Mouse (Mus musculus) lung, adult 2 months (tissue): Measurements from ENCODE around the gene Ppfia3. TPM values are rescaled to one million over a fixed set of nuclear protein-coding genes. Genes with fewer than 3 reads are reported as not detected.
A peak's percentile ranks its signal among the peaks of the same experiment; 100 is the strongest.

Source experiments
- DNase-seq: peaks from one replicate; pipeline ENCODE4 v3.0.0; 2022
- H3K4me1 ChIP-seq: fragments of 200-500 bp; 2 replicates; pipeline ENCODE4 v1.6.1; 2011; ENCODE audit warnings: low read length; ENCODE audit not compliant: control insufficient read depth, insufficient read depth
- H3K4me3 ChIP-seq: fragments of 200-500 bp; replicated peaks from 2 replicates; pipeline ENCODE3; 2011; ENCODE audit warnings: low read depth, mild to moderate bottlenecking, control low read depth, low read length; ENCODE audit errors: extremely low read depth
- CTCF ChIP-seq: fragments of 200-500 bp; IDR thresholded peaks from 2 replicates; pipeline ENCODE4 v1.5.1; 2011; ENCODE audit warnings: mild to moderate bottlenecking, low read length, control low read depth; ENCODE audit not compliant: insufficient read depth
- POLR2A ChIP-seq: fragments of 200-500 bp; IDR thresholded peaks from 2 replicates; pipeline ENCODE4 v1.6.1; 2011; ENCODE audit warnings: low read depth, mild to moderate bottlenecking, control low read depth, low read length, borderline replicate concordance; ENCODE audit errors: extremely low read depth
- WGBS: fragments of 180-500 bp; shearing (Covaris S2); methylation state at CpG from one replicate; pipeline ENCODE4 v1.1.7; 2018; 5-methylcytosine and 5-hydroxymethylcytosine counted together
- polyA plus RNA-seq: library from polyadenylated mRNA; depleted of rRNA; stranded (reverse); fragments of >200 nt; gene quantifications from 2 replicates; pipeline ENCODE4 v1.2.3, GENCODE M21; 2012

Ppfia3 gene
- polyA plus RNA-seq, 1 experiment, result 3.7 TPM

DNA sequence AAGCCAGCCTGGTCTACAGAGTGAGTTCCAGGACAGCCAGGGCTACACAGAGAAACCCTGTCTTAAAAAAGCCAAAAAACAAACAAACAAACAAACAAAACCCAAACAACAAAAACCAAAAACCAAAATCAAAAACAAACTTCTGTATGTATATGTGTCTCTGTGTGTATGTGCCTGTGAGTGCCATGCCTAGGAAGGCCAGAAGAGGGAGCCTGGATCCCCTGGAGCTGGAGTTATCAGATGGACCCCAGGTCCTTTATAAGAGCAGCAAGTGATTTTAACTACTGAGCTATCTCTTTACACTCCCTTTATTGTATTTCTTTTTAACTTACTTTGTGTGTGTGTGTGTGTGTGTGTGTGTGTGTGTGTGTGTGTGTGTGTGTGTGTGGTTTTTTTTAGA lies 41.0 kb downstream of the Ppfia3 start:
- Histone ChIP-seq H3K4me1 (no peaks in the 10 kb centered on the region), H3K4me3 (no peak overlapping the region)
- no peak for TF ChIP-seq POLR2A
- TF ChIP-seq CTCF, result peak; percentile 11; the same call in 1 of the 2 replicates
- DNase-seq, result no peak

DNA sequence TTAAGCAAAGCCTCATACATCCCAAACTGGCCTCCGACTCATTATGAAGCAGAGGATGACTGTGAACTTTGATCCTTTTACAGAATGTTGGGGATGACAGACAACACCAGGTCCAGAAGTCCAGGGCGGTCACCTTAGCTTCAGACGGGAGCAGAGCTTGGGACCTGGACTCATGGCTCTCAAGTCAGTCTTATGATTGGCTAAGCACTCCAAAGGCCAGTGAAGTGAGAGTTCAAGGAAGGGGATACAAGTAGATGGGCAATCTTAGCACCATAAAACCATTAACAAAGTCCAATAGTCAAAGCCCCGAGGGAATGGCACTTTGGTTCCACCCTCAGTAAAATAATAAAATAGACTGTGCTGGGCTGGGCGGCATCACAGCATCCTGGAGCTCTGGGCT lies 43.8 kb downstream of the Ppfia3 start:
- DNase-seq, result no peak
- H3K4me1 ChIP-seq, result no peaks in the 10 kb centered on the region
- no peak for TF ChIP-seq CTCF
- TF ChIP-seq POLR2A, result no peak
- 93% methylated on average over 5 of the region's 5 CpGs for WGBS
- no peak overlapping the region for H3K4me3 ChIP-seq

DNA sequence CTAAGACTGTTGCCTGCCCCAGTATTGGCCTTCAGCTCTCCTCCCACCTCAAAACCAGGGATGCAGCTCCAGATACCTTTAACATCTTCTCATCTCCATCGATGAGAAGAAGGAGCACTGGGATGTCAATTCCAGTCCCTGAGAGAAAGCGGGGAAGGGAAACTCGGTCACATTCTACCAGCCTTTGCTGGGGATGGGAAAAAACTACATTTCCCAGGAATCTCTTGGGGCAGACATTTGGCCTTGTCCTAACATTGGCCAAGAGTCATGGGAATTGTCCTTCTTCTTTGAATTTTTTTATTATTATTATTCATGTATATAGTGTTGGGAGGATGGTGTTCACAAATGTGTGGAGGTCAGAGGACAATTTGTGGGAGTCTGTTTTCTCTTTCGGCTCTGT lies 44.6 kb downstream of the Ppfia3 start:
- WGBS, result 90% methylated on average over 4 of the region's 4 CpGs
- TF ChIP-seq POLR2A (no peak), CTCF (no peak)
- no peak for DNase-seq
- Histone ChIP-seq H3K4me1 (no peaks in the 10 kb centered on the region), H3K4me3 (no peak overlapping the region)

DNA sequence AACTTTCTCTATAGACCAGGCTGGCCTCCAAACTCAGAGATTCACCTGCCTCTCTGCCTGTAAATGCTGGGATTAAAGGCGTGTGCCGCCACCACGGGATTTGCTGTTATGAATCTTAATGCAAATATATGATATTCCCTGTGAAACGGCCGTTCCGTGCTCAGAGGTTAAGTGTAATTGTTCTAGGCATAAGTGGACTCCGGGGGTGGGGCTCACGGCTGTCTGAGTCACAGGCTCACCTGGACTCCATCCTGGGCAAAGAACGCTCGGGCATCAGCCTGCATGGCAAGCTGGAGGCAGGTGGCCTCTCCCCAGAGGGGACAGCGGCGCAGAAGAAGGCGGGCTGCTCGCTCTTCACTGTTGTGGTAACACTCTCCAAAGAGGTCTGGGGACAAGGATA lies 50.3 kb downstream of the Ppfia3 start:
- no peak for TF ChIP-seq POLR2A
- TF ChIP-seq CTCF, result no peak
- Histone ChIP-seq H3K4me3 (no peak overlapping the region), H3K4me1 (no peaks in the 10 kb centered on the region)
- no peak for DNase-seq
- 77% methylated on average over 14 of the region's 14 CpGs for WGBS

DNA sequence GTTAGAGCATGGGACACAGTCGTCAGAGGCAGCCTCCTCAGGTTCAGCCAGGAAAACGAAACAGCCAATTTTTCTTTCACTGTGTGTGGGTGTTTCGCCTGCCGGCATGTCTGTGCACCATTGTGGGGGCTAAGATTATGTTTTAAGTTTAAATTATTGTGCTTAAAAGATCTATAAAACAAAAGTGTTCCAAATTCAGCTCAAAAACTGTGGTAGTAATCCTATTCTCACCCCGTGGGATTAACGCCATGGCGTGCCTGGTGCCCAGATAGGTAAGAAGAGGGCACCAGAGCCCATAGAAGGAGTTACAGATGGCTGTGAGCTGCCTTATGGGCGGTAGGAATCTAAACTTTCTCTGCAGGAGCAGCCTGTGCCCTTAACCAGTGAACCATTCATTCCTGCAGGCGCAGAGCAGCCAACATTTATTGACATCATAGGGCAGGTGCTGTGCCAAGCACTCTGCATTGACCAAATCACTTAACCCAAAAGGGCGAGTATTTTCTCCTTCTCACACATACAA lies 51.6 kb downstream of the Ppfia3 start:
- TF ChIP-seq CTCF (no peak), POLR2A (no peak)
- WGBS, result 82% methylated on average over 10 of the region's 10 CpGs
- no peak overlapping the region for H3K4me3 ChIP-seq
- DNase-seq, result no peak
- H3K4me1 ChIP-seq, result no peaks in the 10 kb centered on the region

DNA sequence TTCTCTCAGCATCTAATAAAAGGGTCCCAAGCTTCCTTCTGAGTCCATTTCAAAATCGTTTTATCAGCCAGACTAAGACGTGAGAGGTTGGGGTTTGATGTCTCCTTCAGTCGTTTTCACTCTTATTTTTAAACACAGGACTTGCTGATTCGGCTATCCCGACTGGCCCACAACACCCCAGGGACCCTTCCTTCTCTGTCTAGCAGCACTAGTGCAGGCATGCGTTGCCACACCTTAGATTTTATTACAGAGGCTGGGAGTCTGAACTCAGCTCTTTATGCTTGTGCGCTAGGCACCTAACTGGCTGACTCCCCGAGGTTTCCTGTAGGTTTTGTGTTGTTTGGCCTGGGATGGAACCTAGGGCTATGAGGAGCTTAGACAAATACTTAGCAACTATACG lies 53.3 kb downstream of the Ppfia3 start:
- TF ChIP-seq CTCF (no peak), POLR2A (no peak)
- H3K4me1 ChIP-seq, result no peaks in the 10 kb centered on the region
- 39% methylated on average over 9 of the region's 9 CpGs for WGBS
- DNase-seq, result no peak
- H3K4me3 ChIP-seq, result no peak overlapping the region

DNA sequence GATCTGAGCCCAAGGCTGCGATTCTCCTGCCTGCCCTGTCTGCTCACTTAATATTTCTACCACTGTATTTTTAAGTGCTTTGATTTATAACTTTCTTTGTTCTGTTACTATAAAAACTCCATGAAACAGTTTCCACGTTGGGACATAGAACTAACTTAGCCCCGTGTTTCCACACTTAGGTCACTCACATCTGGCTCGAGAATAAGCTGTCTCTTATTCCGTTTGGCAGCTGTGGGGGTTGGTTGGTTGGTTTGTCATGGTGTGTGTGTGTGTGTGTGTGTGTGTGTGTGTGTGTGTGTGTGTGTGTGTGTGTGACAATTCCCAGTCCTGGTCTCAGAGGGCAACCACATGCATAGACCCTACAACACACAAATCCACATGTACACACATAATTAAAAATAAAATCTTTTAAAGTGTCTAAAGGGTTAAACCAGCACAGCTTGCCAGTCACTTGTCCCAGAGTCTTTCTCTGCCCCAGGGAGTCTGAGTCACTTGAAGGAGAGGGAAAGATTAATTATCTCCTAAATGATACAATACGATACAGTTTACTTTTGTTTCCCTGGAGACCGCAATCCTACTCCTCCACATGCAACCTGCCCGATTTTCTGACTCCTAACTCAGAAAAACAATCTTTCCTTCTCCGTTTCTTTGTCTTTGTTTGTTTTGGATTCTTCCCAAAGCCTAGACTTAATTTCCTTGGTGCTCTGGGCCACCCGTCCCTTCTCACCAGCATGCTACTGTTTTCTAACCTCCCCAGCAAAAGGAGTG lies 53.9 kb downstream of the Ppfia3 start:
- TF ChIP-seq POLR2A, result no peak
- no peak for TF ChIP-seq CTCF
- Histone ChIP-seq H3K4me1 (no peaks in the 10 kb centered on the region), H3K4me3 (no peak overlapping the region)
- no peak for DNase-seq
- WGBS, result 28% methylated on average over 10 of the region's 10 CpGs

DNA sequence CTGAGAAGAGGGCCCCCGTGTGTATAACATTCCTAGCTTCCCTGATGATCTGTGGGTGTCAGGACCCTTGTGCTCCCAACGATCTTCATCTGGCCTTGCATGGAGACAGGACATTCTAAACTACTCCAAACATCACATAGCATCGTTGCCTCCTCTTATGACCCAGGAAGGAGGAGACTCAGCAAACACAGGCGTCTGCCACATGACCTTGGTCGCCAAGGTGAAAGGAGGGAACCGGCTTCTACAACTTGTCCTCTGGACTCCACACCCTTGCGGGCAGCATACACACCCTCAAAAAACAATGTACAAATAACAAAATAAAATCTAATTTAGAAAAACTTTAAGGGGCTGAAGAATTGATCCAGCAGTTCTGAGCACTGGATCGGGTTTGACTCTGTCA lies 54.8 kb downstream of the Ppfia3 start:
- no peaks in the 10 kb centered on the region for H3K4me1 ChIP-seq
- no peak for DNase-seq
- WGBS, result 58% methylated on average over 8 of the region's 8 CpGs
- H3K4me3 ChIP-seq, result no peak overlapping the region
- no peak for TF ChIP-seq POLR2A
- TF ChIP-seq CTCF, result no peak

DNA sequence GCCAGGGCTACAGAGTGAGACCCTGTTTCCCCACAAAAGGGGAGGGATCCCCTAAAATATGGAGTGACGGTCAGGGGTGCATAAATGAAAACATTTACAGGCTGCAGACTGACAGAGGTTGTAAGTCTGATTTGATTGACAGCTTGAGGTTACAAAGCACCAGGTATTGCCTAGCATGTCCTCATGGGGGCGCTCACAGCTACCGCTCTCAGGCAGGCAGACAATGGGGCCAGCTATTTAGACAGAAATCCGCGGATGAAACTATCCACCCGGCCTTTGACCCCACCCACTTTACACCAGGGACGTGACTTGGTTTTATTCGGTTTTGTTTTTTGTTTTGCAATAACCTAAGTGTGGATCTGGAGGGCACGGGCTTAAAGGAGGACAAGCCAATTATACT lies 57.4 kb downstream of the Ppfia3 start:
- 15% methylated on average over 9 of the region's 9 CpGs for WGBS
- Histone ChIP-seq H3K4me3 (no peak overlapping the region), H3K4me1 (no peaks in the 10 kb centered on the region)
- peak; percentile 68 for TF ChIP-seq CTCF
- no peak for TF ChIP-seq POLR2A
- peak; percentile 34 for DNase-seq
